ENCODE assay signal across 21 mouse cellular contexts in genomic region chr2:168798921-168799320, GRCm38 (mm10). TPM values are rescaled to one million over a fixed set of nuclear protein-coding genes. Genes with fewer than 3 reads are reported as not detected.
A peak's percentile ranks its signal among the peaks of the same experiment; 100 is the strongest.
DNase-seq lines count a peak whose midpoint lies in the region; TF ChIP-seq lines count a peak whose summit lies in the region.
"Had no signal": no experiment of that assay in that cellular context is flagged by ENCODE, and none has a peak within 500 bp of the region (broad histone marks: within the 10 kb centered on the region; RNA-seq: fewer than 3 reads in every experiment).

No protein-coding gene starts in this region.

- peaks cover 0 to 7% of the 10 kb centered on the region in 2 experiments; a peak in 1 of 4 replicates for H3K4me1 ChIP-seq in ES-E14 (ENCODE audit: control insufficient read depth in 2 of 2, insufficient read depth in 2 of 2, low read length in 2 of 2, poor library complexity in 1 of 2)
- H3K4me1 ChIP-seq: embryonic facial prominence, embryonic 13.5 days; forebrain, embryonic 13.5 days; heart, embryonic 12.5 days had no signal

- peak; percentile 16 to 20 for DNase-seq in left cerebral cortex, adult 2 months (ENCODE audit: extremely low spot score in 1 of 2, low spot score in 2 of 2)
- no peak for DNase-seq in left cerebral cortex, postnatal 10 days (ENCODE audit: extremely low spot score in 1 of 2, low spot score in 2 of 2)
- peak; percentile 14 for DNase-seq in urinary bladder, postnatal 14 days (ENCODE audit: low spot score)
- DNase-seq in urinary bladder, postnatal 10 days (ENCODE audit: low spot score): no peak
- no peak for DNase-seq in ES-E14 (ENCODE audit: low read depth, low spot score)
- DNase-seq in testis, postnatal 14 days (ENCODE audit: low spot score): peak; percentile 29
- no peak for DNase-seq in B cell, adult 2 months
- DNase-seq in cerebellum, adult 9-10 months: no peak
- DNase-seq: adrenal gland, postnatal 10 days; cerebellum, adult 11-12 months; cerebellum, adult 9-11 months; cerebellum, postnatal 36 days; forebrain, postnatal 0 days; gastrocnemius, postnatal 14 days had no signal

- TF ChIP-seq CTCF in left cerebral cortex, adult 2 months (IDR thresholded peaks at IDR 0.05): no peak

- in situ Hi-C loops in ES-E14 (cut with MboI; ENCODE audit: low sequenced_read_pairs in 2 of 2, unreplicated experiment in 2 of 2): no loop called here

- intact Hi-C loops in left cerebral cortex, adult 2 months (cut with DNase I): no loop called here
- intact Hi-C loops in left cerebral cortex, postnatal 10 days (cut with DNase I): no loop called here

- peak overlapping the region; percentile 36; the same call in 1 of the 2 replicates for H3K9ac ChIP-seq in ES-E14 (ENCODE audit: insufficient read depth, low read depth, low read length, poor library complexity, severe bottlenecking)
- H3K9ac ChIP-seq: embryonic facial prominence, embryonic 13.5 days; forebrain, embryonic 13.5 days; forebrain, postnatal 0 days; heart, embryonic 12.5 days; hindbrain, embryonic 14.5 days had no signal

- no peak overlapping the region for H3K27ac ChIP-seq in left cerebral cortex, adult 2 months
- H3K27ac ChIP-seq in ES-E14 (ENCODE audit: insufficient read depth, low read depth, low read length, poor library complexity, severe bottlenecking): no peak overlapping the region
- H3K27ac ChIP-seq: embryonic facial prominence, embryonic 13.5 days; forebrain, embryonic 13.5 days; hindbrain, embryonic 10.5 days; hindbrain, embryonic 14.5 days had no signal

- H3K9me3 ChIP-seq in ES-E14 (ENCODE audit: control insufficient read depth, insufficient read depth, low read depth, low read length): no peaks in the 10 kb centered on the region
- H3K9me3 ChIP-seq: embryonic facial prominence, embryonic 13.5 days; forebrain, embryonic 13.5 days; heart, embryonic 12.5 days; hindbrain, embryonic 10.5 days had no signal

- H3K4me3 ChIP-seq in left cerebral cortex, adult 2 months: no peak overlapping the region
- peak overlapping the region; percentile 19 to 30; a peak in 3 of 4 replicates for H3K4me3 ChIP-seq in ES-E14 (ENCODE audit: insufficient read depth in 1 of 2, low read depth in 1 of 2, low read length in 2 of 2, poor library complexity in 1 of 2, severe bottlenecking in 1 of 2)
- H3K4me3 ChIP-seq: embryonic facial prominence, embryonic 13.5 days; forebrain, embryonic 13.5 days; heart, embryonic 12.5 days; hindbrain, embryonic 10.5 days had no signal

- no peaks in the 10 kb centered on the region for H3K36me3 ChIP-seq in ES-E14 (ENCODE audit: control insufficient read depth, insufficient read depth, low read length, poor library complexity, severe bottlenecking)
- H3K36me3 ChIP-seq: embryonic facial prominence, embryonic 13.5 days; heart, embryonic 12.5 days; hindbrain, embryonic 10.5 days had no signal

TF ChIP-seq in ES-E14, 5 proteins besides CTCF, POLR2A, EP300 and RAD21:
- TF ChIP-seq CHD2 (IDR thresholded peaks at IDR 0.05; ENCODE audit: low read depth, low read length): no peak

RNA-seq across cellular contexts. Expression of gene Sall4, which starts 31.2 kb away (rescaled TPM):
- total RNA-seq in left cerebral cortex, adult 2 months (2021): under 1 TPM; 0.14 to 0.51 TPM
- total RNA-seq in left cerebral cortex, postnatal 10 days (2021): under 1 TPM in 1 of 2 experiments, not detected in 1; 0.47 TPM
- total RNA-seq in ES-E14 (2012; rRNA removed): 119 and 143 TPM in 2 replicates
- total RNA-seq: CH12.LX; granulocyte monocyte progenitor cell, adult 5-6 weeks had no signal

RNA-seq across cellular contexts. Expression of gene Atp9a, which starts 56.7 kb away (rescaled TPM):
- 100 to 1,000 TPM; 406 to 408 TPM for total RNA-seq in left cerebral cortex, adult 2 months (2021)
- 100 to 1,000 TPM; 486 to 487 TPM for total RNA-seq in left cerebral cortex, postnatal 10 days (2021)
- total RNA-seq in ES-E14 (2012; rRNA removed): 41.5 and 84.5 TPM in 2 replicates

Comparison
In these comparisons a context has a peak if more than half of its experiments do, and no peak if none do; other contexts are left out.
1. DNase-seq: peak in left cerebral cortex, adult 2 months (2 of 2), urinary bladder, postnatal 14 days (single experiment) and testis, postnatal 14 days (single experiment); none in left cerebral cortex, postnatal 10 days (0 of 2), urinary bladder, postnatal 10 days (single experiment), ES-E14 (single experiment), B cell, adult 2 months (0 of 2) and cerebellum, adult 9-10 months (single experiment).
2. RNA of gene Sall4, which starts 31.2 kb away (total RNA-seq): 119 to 143 TPM in ES-E14; 0.14 to 0.51 TPM in left cerebral cortex, adult 2 months and 0.47 TPM in left cerebral cortex, postnatal 10 days; every median in the first group is over 10 times any median in the second.